Mouse (Mus musculus) MEL (cell line): ENCODE data around the gene Casz1.

ENCODE experiments used
- CTCF ChIP-seq, 3 experiments: IDR thresholded peaks in 2 of 3; conservative IDR thresholded peaks in 1 of 3; 2 replicates each; pipeline ENCODE4 v1.5.1; 2011 to 2012; ENCODE audit warnings: low read length in 3 of 3, low read depth in 2 of 3, mild to moderate bottlenecking in 2 of 3, improper control_type of control experiment in 1 of 3, inconsistent platforms in 1 of 3, mixed read lengths in 1 of 3, moderate library complexity in 1 of 3; ENCODE audit not compliant: control insufficient read depth in 1 of 3, insufficient read depth in 1 of 3, poor library complexity in 1 of 3, severe bottlenecking in 1 of 3
- EP300 ChIP-seq, 2 experiments: IDR thresholded peaks; 2 replicates each; pipeline ENCODE4 v1.6.1; 2011; ENCODE audit warnings: improper control_type of control experiment in 2 of 2, low read length in 2 of 2, low read depth in 1 of 2, mild to moderate bottlenecking in 1 of 2
- JUND ChIP-seq: IDR thresholded peaks from 2 replicates; pipeline ENCODE4 v1.6.1; 2011; ENCODE audit warnings: low read depth, mild to moderate bottlenecking, improper control_type of control experiment, low read length
- MAX ChIP-seq: IDR thresholded peaks from 2 replicates; pipeline ENCODE4 v1.6.1; 2011; ENCODE audit warnings: low read length, improper control_type of control experiment
- NELFE ChIP-seq: IDR thresholded peaks from 2 replicates; pipeline ENCODE4 v1.6.1; 2011; ENCODE audit warnings: low read depth, low read length, improper control_type of control experiment
- POLR2A ChIP-seq, 2 experiments: IDR thresholded peaks; 2 replicates each; pipeline ENCODE4 v1.6.1; 2011 to 2012; ENCODE audit warnings: low read length in 2 of 2, mild to moderate bottlenecking in 2 of 2, control low read depth in 1 of 2, improper control_type of control experiment in 1 of 2, low read depth in 1 of 2, moderate library complexity in 1 of 2; ENCODE audit not compliant: control insufficient read depth in 1 of 2, insufficient read depth in 1 of 2, poor library complexity in 1 of 2
- TAL1 ChIP-seq: IDR thresholded peaks from 2 replicates; pipeline ENCODE4 v1.6.1; 2012; ENCODE audit warnings: mild to moderate bottlenecking, inconsistent platforms, low read length, moderate library complexity, mixed read lengths
- TCF12 ChIP-seq: IDR thresholded peaks from 2 replicates; pipeline ENCODE4 v1.6.1; 2014; ENCODE audit warnings: low read depth, mild to moderate bottlenecking, inconsistent platforms, low read length, improper control_type of control experiment, moderate library complexity
- USF1 ChIP-seq: IDR thresholded peaks from 2 replicates; pipeline ENCODE4 v1.6.1; 2014; ENCODE audit warnings: low read depth, mild to moderate bottlenecking, inconsistent platforms, low read length, improper control_type of control experiment, moderate library complexity
- ZNF384 ChIP-seq: IDR thresholded peaks from 2 replicates; pipeline ENCODE4 v1.6.1; 2012; ENCODE audit warnings: low read depth, mild to moderate bottlenecking, inconsistent platforms, low read length, improper control_type of control experiment

DNA sequence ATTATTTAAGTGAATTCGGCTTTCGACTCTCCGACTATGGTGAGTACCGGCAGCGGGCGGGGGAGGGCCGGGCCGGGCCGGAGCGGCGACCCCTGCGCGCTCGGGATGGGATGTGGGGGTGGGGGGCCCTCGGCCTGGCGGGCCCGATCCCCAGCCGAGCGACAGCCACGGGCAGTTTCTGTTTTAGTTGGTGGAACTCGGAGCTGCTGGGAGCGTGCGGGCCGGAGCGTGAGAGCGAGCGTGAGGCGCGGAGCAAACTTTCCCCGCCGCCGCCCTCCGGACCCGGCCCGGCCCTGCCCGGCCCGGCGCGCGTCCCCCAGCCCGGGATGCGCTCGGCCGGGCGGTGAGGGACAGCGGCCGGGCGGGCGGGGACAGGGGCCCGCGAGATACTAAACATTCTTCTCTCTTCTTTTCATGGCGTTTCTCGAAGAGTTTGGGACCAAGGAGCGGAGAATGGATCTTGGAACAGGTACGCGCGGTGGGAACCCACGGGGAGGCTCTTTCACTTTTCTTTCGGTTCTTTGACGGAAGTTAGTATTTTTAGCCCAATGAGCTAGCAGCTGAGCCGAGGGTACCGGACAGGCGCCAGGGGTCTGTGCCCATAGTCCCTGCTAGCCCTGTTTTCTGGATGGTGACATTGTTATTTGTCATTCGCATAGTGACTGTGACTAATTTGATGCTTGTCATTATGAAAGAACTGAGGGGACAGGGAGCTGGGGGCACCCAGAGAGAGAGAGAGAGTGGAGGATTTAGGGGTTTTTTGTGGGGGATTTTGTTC lies 97.2 kb downstream of the Casz1 start:
- TF ChIP-seq POLR2A (IDR thresholded peaks at IDR 0.05; ENCODE audit: control insufficient read depth in 1 of 2, insufficient read depth in 1 of 2, low read depth in 1 of 2, low read length in 2 of 2, poor library complexity in 1 of 2) (0 out of 4 replicates have a peak, but pooled peaks of 1 of the 2 experiments have one; percentile 25), CTCF (IDR thresholded peaks at IDR 0.05 in 2 of 3, conservative IDR thresholded peaks at IDR 0.05 in 1 of 3; ENCODE audit: control insufficient read depth in 1 of 3, insufficient read depth in 1 of 3, low read depth in 2 of 3, low read length in 3 of 3, poor library complexity in 1 of 3, severe bottlenecking in 1 of 3) (no peak), JUND (no peak), TCF12 (no peak), EP300 (IDR thresholded peaks at IDR 0.05; ENCODE audit: low read depth in 1 of 2, low read length in 2 of 2) (no peak), MAX (no peak), ZNF384 (no peak), NELFE (no peak), TAL1 (no peak), USF1 (no peak)
